Mouse (Mus musculus) layer of hippocampus, postnatal 25 days (tissue): ENCODE data around the gene Copz1. TPM values are rescaled to one million over a fixed set of nuclear protein-coding genes. Genes with fewer than 3 reads are reported as not detected.
"Not testable (repeated sequence)": the region's sequence is repeated elsewhere in the genome, so short reads cannot be mapped to it uniquely, and the experiment has no call there.

Experiments used
- DNase-seq, 2 experiments: peaks; one replicate each; pipeline ENCODE4 v3.0.0; 2022; ENCODE audit warnings: mixed read lengths in 2 of 2, low spot score in 1 of 2; ENCODE audit errors: extremely low spot score in 1 of 2
- total RNA-seq, 2 experiments: library from RNA; stranded (reverse); gene quantifications; 2 replicates each; pipeline ENCODE4 v1.2.3; 2021

Gene Copz1
- total RNA-seq, 2 experiments from 2014 or later, result 101 to 105 TPM

DNA sequence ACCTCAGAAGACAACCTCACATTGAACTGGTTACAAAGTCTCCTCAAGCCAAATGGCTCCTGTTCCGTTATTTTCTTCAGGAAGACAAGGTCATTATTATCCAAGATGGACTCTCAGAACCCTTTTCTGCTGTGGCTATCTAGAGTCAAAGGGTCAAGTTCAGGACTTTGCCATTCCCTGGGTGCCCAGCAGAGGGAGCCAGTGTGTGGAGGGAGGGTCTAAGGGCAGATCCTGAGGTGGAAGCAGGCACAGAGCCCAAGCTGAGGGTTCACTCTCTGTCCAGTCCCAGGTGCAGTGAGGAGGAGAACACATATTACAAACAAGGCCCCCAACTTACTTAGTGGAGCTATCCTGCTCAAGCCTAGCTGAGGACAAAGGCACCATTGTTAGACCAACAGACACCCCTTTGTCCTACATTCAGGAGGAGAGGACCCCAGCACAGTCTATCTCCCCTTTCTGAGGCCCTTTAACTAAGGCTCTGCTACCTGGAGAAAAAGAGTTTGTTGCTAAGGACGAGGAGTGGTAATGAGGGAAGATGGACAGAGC, 22.2 kb upstream of the Copz1 start:
- DNase-seq, result peak; percentile 30 to 69

GRCm38 (mm10) chr15:103251595-103251994, 20.9 kb upstream of the Copz1 start:
- no peak for DNase-seq

DNA sequence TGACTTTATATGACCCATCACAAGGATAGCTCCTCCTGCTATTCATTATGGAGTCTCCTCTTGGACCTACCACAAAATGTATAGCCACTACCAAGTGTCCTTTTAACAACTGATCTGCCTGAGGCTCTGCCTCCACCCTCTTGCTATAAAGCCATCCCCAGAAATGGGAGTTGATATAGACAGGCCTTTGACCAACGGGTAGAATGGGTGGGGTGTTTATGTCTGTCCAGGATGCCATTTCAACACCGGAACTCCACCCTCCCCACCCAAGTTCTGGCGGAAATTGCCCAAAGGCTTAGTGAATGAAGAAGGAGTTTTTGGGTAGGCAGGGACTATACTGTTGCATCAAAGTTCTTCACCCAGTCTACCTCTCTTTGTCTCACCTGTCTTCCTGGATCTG, 19.9 kb upstream of the Copz1 start:
- no peak for DNase-seq

GRCm38 (mm10) chr15:103253352-103253751, 19.2 kb upstream of the Copz1 start:
- no peak for DNase-seq

DNA sequence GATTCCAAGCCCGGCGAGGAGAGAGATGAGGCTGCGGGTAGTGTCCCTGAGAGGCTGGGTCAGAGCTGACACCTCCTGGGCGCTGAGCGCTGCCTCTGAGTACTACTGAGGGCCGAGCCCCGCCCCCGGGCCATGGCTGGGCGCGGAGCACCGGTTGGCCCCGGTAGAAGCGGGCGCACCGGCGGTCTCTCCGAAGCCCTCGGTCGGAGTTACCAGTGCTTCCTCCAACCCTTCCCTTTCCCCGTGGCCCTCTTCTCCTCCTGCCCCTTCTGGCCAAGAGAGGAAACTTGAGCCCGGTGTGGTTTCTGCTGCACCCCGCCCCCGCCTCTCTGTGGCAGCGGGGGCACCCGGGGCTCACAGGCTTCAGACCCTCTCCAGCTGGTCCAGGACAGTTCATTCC, 17.3 kb upstream of the Copz1 start:
- DNase-seq, result no peak

DNA sequence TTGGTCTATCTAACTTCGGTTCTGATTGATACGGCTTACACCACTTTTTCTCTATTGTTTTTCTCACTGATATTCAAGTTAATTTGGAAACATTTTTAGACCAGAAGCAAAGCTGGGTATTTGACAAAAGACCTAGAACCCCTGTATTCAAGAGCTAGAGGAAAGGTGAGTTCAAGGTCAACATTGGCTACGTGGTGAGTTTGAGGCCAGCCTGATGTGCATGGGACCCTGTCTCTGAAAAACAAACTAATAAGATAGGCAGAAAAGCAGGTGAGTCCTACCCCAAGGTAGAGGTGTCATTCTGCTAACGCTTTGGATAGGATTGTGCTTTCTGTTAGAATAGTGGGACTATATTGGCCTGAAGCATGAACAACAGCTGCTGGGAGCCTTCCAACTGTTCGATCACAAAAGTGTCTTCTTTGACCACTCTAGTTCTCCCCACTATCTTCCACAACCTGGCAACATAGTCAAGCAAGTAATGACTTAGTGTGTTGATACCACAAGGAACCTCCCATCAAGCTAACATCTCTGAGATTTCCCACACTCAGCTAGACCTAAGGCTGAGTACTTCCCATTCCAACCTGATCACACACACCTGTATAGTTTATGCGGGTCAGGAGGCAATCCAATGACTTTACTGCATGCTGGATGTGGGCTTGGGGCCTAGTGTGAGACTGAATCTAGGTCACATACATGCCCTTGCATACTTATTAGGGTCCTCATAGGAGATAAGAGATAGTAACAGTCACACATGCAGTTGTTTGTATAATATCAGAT, 16.1 kb upstream of the Copz1 start:
- DNase-seq, result no peak

DNA sequence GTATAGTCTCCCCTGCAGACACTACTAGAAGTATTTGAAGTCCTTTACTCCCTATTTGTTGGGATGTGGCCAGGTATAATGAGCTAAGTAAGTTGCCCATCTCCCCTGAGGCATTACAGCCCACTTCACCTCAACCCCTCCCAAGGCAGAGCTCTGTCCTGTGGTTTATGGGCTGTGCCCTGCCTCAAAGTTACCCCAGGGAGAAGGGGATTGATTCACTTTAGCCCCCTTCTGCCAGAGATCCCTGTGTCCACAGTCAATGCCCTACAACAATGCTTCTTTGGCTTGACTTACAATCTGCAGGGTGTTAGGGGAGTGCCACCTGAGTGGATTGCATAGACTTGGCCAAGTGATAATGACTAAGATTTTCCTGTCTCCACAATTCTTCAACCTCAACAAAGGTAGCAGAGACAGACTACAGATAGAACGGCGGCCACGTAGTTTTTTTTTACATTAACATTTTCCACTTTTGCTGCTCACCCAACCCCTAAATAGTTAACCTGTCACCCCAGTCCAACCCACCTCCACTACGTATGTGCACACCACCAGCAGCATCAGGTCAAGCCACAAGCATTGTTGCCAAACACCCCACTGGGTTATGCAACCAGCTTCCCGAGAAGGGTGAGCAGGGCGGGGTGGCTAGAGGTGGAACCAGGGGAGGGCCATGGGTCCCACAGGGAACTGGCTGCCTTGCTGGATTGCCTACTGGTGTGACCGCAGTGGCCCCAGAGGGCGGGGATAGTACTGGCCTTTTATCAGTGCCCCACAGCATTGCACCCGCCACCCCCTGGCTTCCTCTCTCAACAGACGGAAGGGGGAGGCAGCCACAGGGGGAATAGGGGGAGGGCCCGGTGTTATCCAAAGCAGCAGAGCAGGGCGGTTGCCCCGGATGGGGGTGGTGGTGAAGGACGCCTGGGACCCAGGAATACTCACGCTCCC, 14.5 kb upstream of the Copz1 start, which contains the start of gene Nfe2:
Gene Nfe2, minus strand, starts transcription at position 614 of the 939 bp plus-strand sequence.
- DNase-seq, result no peak

GRCm38 (mm10) chr15:103259162-103259561, 13.4 kb upstream of the Copz1 start:
- DNase-seq, result no peak

DNA sequence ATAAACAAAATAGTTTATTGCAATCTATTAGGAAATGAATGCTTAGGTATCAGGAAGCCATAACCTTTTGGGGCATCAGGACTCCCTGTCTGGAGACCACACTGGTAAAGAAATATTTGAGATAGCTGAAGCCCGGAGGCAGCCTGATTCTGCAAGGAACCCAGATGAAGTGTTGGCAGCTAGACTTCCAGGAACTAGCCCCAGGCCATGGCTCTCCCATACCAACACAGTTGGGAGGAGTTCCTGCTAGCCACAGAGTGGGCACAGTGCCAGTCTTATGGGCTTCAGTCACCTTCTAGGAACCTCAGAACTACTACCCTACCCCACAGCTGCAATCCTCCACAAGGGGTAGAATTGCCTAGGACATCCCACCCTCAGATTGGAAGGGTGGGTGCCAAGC, 12.5 kb upstream of the Copz1 start:
- DNase-seq, result no peak

- no peak for DNase-seq
Observed at GRCm38 (mm10) chr15:103264794-103265193, 7.7 kb upstream of the Copz1 start.

DNA sequence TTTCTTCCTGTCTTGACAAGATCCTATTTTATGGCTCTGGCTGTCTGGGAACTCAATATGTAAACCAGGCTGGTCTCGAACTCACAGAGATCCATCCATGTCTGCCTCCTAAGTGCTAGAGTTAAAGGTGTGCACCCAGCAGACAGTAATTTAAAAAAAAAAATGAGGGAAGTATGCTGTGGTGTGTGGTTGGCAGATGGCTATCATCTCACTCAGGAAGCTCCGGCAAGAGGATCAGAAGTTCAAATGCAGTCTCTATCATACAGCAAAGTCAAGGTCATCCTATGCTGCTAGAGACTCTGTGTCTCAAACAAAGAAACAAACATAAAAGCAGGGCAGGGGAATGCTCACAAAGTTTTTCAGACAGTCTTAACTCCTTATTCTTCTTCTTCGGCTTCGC, 3.6 kb upstream of the Copz1 start:
- DNase-seq, result no peak

DNA sequence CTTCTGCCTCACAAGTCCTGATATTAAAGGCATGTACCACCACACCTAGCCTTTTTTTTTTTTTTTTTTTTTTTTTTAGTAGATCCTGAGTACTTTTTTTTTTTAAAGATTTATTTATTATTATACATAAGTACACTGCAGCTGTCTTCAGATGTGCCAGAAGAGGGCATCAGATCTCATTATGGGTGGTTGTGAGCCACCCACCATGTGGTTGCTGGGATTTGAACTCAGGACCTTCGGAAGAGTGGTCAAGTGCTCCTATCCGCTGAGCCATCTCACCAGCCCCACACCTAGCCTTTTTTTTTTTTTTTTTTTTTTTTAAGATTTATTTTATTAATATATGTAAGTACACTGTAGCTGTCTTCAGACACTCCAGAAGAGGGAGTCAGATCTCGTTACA, 3.4 kb downstream of the Copz1 start:
- DNase-seq, result not testable (repeated sequence)

- no peak for DNase-seq
Observed at GRCm38 (mm10) chr15:103277949-103278348, 5.4 kb downstream of the Copz1 start.

DNA sequence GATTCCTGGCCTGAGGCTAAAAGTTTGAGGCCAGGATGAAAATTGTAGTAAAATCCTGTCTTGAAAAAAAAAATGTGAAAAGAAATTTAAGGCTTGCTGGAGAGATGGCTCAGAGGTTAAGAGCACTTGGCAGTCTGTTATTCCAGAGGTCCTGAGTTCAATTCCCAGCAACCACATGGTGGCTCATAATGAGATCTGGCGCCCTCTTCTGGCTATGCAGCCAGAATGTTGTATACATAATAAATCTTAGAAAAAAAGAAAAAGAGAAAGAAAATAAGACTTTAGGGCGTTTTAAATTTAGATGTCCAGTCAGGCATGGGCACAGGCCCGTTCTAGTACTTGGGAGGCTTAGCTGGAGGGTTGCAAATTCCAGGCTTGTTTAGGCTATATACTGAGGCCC, 7.2 kb downstream of the Copz1 start:
- no peak for DNase-seq

DNA sequence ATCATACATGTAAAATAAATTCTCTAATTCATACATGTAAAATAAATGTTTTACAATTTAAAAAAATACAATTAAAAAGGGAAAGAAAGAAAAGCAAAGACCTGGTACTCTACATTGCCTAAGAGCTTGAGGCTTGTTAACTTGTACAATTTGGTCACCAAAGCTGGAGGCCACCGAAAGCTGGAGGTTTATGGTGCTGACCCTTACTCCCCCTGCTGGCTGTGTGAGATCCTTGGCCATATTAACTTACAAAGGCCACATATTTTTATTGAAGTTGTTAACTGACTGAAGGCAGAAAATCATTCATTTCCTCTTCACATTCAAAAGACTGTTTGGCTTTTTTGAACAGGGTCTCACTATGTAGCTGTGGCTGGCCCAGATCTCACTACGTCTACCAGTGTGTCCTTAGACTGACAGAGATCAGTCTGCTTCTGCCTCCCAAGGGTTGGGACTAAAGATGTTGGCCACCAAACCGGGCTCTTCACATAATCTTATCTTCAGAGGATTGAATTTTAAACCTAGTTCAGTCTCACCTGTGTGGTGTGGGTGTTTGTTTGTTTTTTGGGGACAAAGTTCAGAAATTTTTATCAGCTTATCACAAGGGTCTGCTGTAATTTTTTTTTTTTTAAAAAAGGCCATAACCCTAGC, 8.4 kb downstream of the Copz1 start:
- DNase-seq, result no peak

DNA sequence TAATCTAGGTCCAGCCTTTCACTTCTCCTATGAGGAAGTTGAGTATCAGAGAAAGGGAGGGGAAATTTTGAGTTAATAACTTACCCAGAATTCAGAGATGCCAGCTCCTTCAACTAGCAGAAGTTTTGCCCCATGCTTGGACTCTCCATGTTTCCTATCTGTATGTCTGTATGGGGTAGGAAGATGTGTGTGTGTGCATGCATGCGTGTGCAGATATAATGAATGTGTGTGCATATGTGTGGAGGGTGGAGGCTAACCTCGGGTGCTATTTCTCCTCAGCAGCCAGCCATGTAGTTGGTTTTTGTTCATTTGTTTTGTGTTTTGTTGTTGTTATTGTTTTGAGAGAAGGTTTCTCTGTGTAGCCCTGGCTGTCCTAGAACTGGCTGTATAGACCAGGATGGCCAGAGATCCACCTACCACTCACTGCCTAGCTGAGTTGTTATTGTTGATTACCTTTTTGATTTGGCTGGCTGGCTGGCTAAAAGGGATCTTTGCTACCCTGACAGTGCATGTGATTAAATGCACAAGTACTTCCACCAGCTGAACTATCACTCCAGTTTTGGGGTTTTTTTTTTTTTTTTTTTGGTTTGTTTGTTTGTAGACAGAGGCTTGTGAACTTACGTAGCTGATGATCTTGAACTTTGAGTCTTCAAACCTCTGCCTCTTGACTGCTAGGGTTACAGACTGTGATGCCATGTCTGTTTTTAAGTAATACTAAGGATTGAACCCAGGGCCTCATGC, 9.1 kb downstream of the Copz1 start:
- DNase-seq, result no peak

- peak in 1 of 2 experiments; percentile 47 for DNase-seq
Observed at GRCm38 (mm10) chr15:103284066-103284465, 11.6 kb downstream of the Copz1 start.

GRCm38 (mm10) chr15:103284647-103285046, 12.1 kb downstream of the Copz1 start:
- DNase-seq, result no peak

DNA sequence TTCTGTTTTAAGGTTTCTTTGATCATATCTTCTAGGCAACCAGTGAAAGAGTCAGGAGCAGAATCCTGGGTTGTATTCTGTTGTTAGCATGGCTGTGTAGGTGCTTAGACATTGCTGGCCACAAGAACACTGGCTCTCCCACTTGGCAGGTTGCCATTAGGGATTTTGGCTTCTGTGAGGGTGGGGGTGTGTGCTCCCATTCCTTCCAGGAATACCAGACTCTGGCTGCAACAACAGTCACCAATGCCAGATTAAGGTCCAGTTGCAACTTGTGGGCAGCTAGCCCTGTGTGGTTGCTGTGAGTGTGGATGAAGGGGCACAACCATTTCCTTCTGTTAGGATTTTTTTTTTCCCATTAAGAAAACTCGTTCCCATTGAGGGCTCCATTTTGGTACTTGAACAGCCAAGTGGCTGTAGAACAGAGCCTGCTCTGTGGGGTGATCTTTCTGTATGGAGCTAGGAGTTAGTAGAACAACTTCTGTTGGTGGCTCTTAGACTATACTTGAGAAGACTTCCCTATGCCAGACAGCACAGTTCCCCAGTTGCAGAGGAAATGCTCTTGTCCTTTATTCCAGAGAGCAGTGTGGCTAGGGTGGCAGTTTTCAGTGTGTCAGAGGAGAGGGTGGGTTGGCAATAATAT, 13.4 kb downstream of the Copz1 start:
- no peak for DNase-seq
